Mouse (Mus musculus) lung, embryonic 14.5 days (tissue): ENCODE measurements around the gene Hist4h4. TPM values are rescaled to one million over a fixed set of nuclear protein-coding genes. Genes with fewer than 3 reads are reported as not detected.
A peak's percentile ranks its signal among the peaks of the same experiment; 100 is the strongest.

Experiments used
- ATAC-seq: fragments of 200-750 bp; cut with Nextera tagmentation; 2 replicates; pipeline ENCODE4 v1.8.0; 2017; ENCODE audit warnings: mild to moderate bottlenecking, moderate TSS enrichment, moderate library complexity; ENCODE audit not compliant: insufficient read depth
- DNase-seq: peaks from one replicate; pipeline ENCODE4 v3.0.0-alpha.2; 2015
- H3K27ac ChIP-seq: fragments of 300-500 bp; sonication (generic); 2 replicates; pipeline ENCODE4 v1.5.1; 2014; ENCODE audit warnings: low read depth, mild to moderate bottlenecking, moderate library complexity
- H3K27me3 ChIP-seq: fragments of 300-500 bp; sonication (generic); 2 replicates; pipeline ENCODE4 v1.6.1; 2014; ENCODE audit warnings: low read length, control low read depth; ENCODE audit not compliant: insufficient read depth
- H3K36me3 ChIP-seq: fragments of 300-500 bp; sonication (generic); 2 replicates; pipeline ENCODE4 v1.6.1; 2014; ENCODE audit warnings: control low read depth; ENCODE audit not compliant: insufficient read depth
- H3K4me1 ChIP-seq: fragments of 300-500 bp; sonication (generic); 2 replicates; pipeline ENCODE4 v1.6.1; 2014; ENCODE audit warnings: antibody characterized with exemption, control low read depth; ENCODE audit not compliant: insufficient read depth
- H3K4me2 ChIP-seq: fragments of 300-500 bp; sonication (generic); 2 replicates; pipeline ENCODE4 v1.6.1; 2014; ENCODE audit warnings: mild to moderate bottlenecking
- H3K4me3 ChIP-seq: fragments of 300-500 bp; sonication (generic); 2 replicates; pipeline ENCODE4 v1.5.1; 2014; ENCODE audit warnings: low read depth, low read length
- H3K9ac ChIP-seq: fragments of 300-500 bp; sonication (generic); 2 replicates; pipeline ENCODE4 v1.6.1; 2014
- H3K9me3 ChIP-seq: fragments of 300-500 bp; sonication (generic); 2 replicates; pipeline ENCODE4 v1.6.1; 2016; ENCODE audit warnings: low read depth, low read length, control low read depth
- CTCF ChIP-seq: IDR thresholded peaks from 2 replicates; pipeline ENCODE4 v1.5.1; 2016; ENCODE audit warnings: antibody characterized with exemption, low read depth
- WGBS: fragments of 180-500 bp; shearing (Covaris S2); extraction: QIAGEN DNeasy Blood & Tissue Kit; methylation state at CpG from one replicate; pipeline ENCODE4 v1.1.7; 2014; 5-methylcytosine and 5-hydroxymethylcytosine counted together
- polyA plus RNA-seq: library from polyadenylated mRNA; unstranded; fragments of >200 nt; fragmentation: Nextera tagmentation; extraction: Ambion mirVana; gene quantifications from 2 replicates; pipeline ENCODE4 v1.2.1, GENCODE M21; 2014

The Hist4h4 gene
- 1.7 and 2.1 TPM in 2 replicates for polyA plus RNA-seq

GRCm38 (mm10) chr6:136803739-136804633, at the start of gene Hist4h4:
TSS of gene Hist4h4 (minus strand) at chr6:136804415.
- peaks cover 12% of the 10 kb centered on the region for H3K4me1 ChIP-seq
- DNase-seq (peak; percentile 98), ATAC-seq (peak; percentile 74)
- H3K4me2 ChIP-seq: peak within 1 kb of the TSS; percentile 92
- peak within 1 kb of the TSS; percentile 72 for H3K4me3 ChIP-seq
- WGBS: under 1% methylated on average over 50 of the region's 50 CpGs
- H3K27me3 ChIP-seq: no peaks in the 10 kb centered on the region
- no peak for TF ChIP-seq CTCF
- H3K36me3 ChIP-seq: no peaks in the 10 kb centered on the region
- peak within 1 kb of the TSS; percentile 98 for H3K9ac ChIP-seq
- H3K27ac ChIP-seq: peak within 1 kb of the TSS; percentile 100
- no peaks in the 10 kb centered on the region for H3K9me3 ChIP-seq

- no peak overlapping the region for H3K4me3 ChIP-seq
- H3K36me3 ChIP-seq: no peaks in the 10 kb centered on the region
- peaks cover 18% of the 10 kb centered on the region for H3K4me1 ChIP-seq
- no peak overlapping the region for H3K9ac ChIP-seq
- 37% methylated on average over 3 of the region's 3 CpGs for WGBS
- DNase-seq: peak; percentile 44
- H3K27ac ChIP-seq: peak overlapping the region; percentile 55; the same call in 1 of the 2 replicates
- no peaks in the 10 kb centered on the region for H3K27me3 ChIP-seq
- no peak for ATAC-seq
- no peak overlapping the region for H3K4me2 ChIP-seq
- H3K9me3 ChIP-seq: no peaks in the 10 kb centered on the region
- no peak for TF ChIP-seq CTCF
Observed at GRCm38 (mm10) chr6:136852762-136853161, 48.5 kb upstream of the Hist4h4 start.

- DNase-seq: no peak
- no peak for ATAC-seq
- WGBS: 75% methylated on average over 4 of the region's 4 CpGs
- peaks cover 14% of the 10 kb centered on the region for H3K4me1 ChIP-seq
- H3K4me2 ChIP-seq: no peak overlapping the region
- peak overlapping the region; percentile 55; the same call in 1 of the 2 replicates for H3K27ac ChIP-seq
- no peaks in the 10 kb centered on the region for H3K27me3 ChIP-seq
- no peak for TF ChIP-seq CTCF
- H3K36me3 ChIP-seq: no peaks in the 10 kb centered on the region
- no peak overlapping the region for H3K4me3 ChIP-seq
- no peaks in the 10 kb centered on the region for H3K9me3 ChIP-seq
- H3K9ac ChIP-seq: no peak overlapping the region
Observed at GRCm38 (mm10) chr6:136852348-136852747, 48.1 kb upstream of the Hist4h4 start.

- H3K9me3 ChIP-seq: no peaks in the 10 kb centered on the region
- H3K4me2 ChIP-seq: no peak overlapping the region
- H3K4me1 ChIP-seq: 0 out of 2 replicates have a peak, but pooled peaks cover 3% of the 10 kb centered on the region
- H3K4me3 ChIP-seq: no peak overlapping the region
- no peak overlapping the region for H3K27ac ChIP-seq
- 68% methylated on average over 6 of the region's 6 CpGs for WGBS
- ATAC-seq (no peak), DNase-seq (no peak)
- no peak for TF ChIP-seq CTCF
- H3K9ac ChIP-seq: no peak overlapping the region
- no peaks in the 10 kb centered on the region for H3K27me3 ChIP-seq
- H3K36me3 ChIP-seq: no peaks in the 10 kb centered on the region
Observed at GRCm38 (mm10) chr6:136850267-136850666, 46.1 kb upstream of the Hist4h4 start.

- Histone ChIP-seq H3K27me3 (no peaks in the 10 kb centered on the region), H3K36me3 (no peaks in the 10 kb centered on the region), H3K9ac (no peak overlapping the region), H3K4me3 (no peak overlapping the region), H3K9me3 (no peaks in the 10 kb centered on the region), H3K27ac (no peak overlapping the region), H3K4me1 (0 out of 2 replicates have a peak, but pooled peaks cover 3% of the 10 kb centered on the region), H3K4me2 (no peak overlapping the region)
- DNase-seq (no peak), ATAC-seq (no peak)
- WGBS: 87% methylated on average over 5 of the region's 5 CpGs
- no peak for TF ChIP-seq CTCF
Observed at GRCm38 (mm10) chr6:136848971-136849370, 44.8 kb upstream of the Hist4h4 start.

GRCm38 (mm10) chr6:136848399-136848798, 44.2 kb upstream of the Hist4h4 start:
- Histone ChIP-seq H3K36me3 (no peaks in the 10 kb centered on the region), H3K27me3 (no peaks in the 10 kb centered on the region), H3K4me3 (no peak overlapping the region), H3K27ac (no peak overlapping the region), H3K9ac (no peak overlapping the region), H3K9me3 (no peaks in the 10 kb centered on the region), H3K4me1 (0 out of 2 replicates have a peak, but pooled peaks cover 3% of the 10 kb centered on the region), H3K4me2 (no peak overlapping the region)
- WGBS: 84% methylated on average over 8 of the region's 8 CpGs
- TF ChIP-seq CTCF: no peak
- no peak for DNase-seq
- ATAC-seq: no peak

- Histone ChIP-seq H3K27ac (no peak overlapping the region), H3K36me3 (no peaks in the 10 kb centered on the region), H3K9me3 (no peaks in the 10 kb centered on the region), H3K4me2 (no peak overlapping the region), H3K27me3 (no peaks in the 10 kb centered on the region), H3K9ac (no peak overlapping the region), H3K4me3 (no peak overlapping the region), H3K4me1 (0 out of 2 replicates have a peak, but pooled peaks cover 2% of the 10 kb centered on the region)
- peak; percentile 76 for TF ChIP-seq CTCF
- 15% methylated on average over 2 of the region's 2 CpGs for WGBS
- DNase-seq: peak; percentile 64
- no peak for ATAC-seq
Observed at GRCm38 (mm10) chr6:136847790-136848189, 43.6 kb upstream of the Hist4h4 start.
